Mouse (Mus musculus) heart, embryonic 14.5 days (tissue): ENCODE results near the gene Ptges2. TPM values are rescaled to one million over a fixed set of nuclear protein-coding genes. Genes with fewer than 3 reads are reported as not detected.

Source experiments
- ATAC-seq: fragments of 200-750 bp; cut with Nextera tagmentation; 2 replicates; pipeline ENCODE4 v1.8.0; 2017; ENCODE audit warnings: low read depth, moderate TSS enrichment; ENCODE audit not compliant: insufficient number of reproducible peaks, insufficient read depth, low FRiP score
- H3K27ac ChIP-seq, 2 experiments: fragments of 200-500 bp in 1 of 2; fragments of 300-500 bp in 1 of 2; sonication (generic) in 1 of 2; replicated peaks in 1 of 2; 2 replicates each; pipeline ENCODE4 v1.5.1; 2012 to 2014; ENCODE audit warnings: low read depth in 2 of 2, low read length in 2 of 2, control low read depth in 1 of 2, mild to moderate bottlenecking in 1 of 2, mixed read lengths in 1 of 2; ENCODE audit not compliant: control insufficient read depth in 1 of 2, insufficient read depth in 1 of 2
- H3K27me3 ChIP-seq: fragments of 300-500 bp; sonication (generic); 2 replicates; pipeline ENCODE4 v1.6.1; 2014; ENCODE audit warnings: mild to moderate bottlenecking, low read length, control low read depth; ENCODE audit not compliant: control insufficient read depth, insufficient read depth
- H3K36me3 ChIP-seq: fragments of 300-500 bp; sonication (generic); 2 replicates; pipeline ENCODE4 v1.6.1; 2014; ENCODE audit warnings: mild to moderate bottlenecking, control low read depth, low read length, mixed read lengths; ENCODE audit not compliant: control insufficient read depth, insufficient read depth
- H3K4me1 ChIP-seq, 2 experiments: fragments of 200-500 bp in 1 of 2; fragments of 300-500 bp in 1 of 2; sonication (generic) in 1 of 2; 2 replicates each; pipeline ENCODE4 v1.6.1; 2012 to 2014; ENCODE audit warnings: low read length in 2 of 2, control low read depth in 1 of 2, mixed read lengths in 1 of 2; ENCODE audit not compliant: control insufficient read depth in 2 of 2, insufficient read depth in 2 of 2
- H3K4me2 ChIP-seq: fragments of 300-500 bp; sonication (generic); 2 replicates; pipeline ENCODE4 v1.6.1; 2014; ENCODE audit warnings: mild to moderate bottlenecking, low read length
- H3K4me3 ChIP-seq, 2 experiments: fragments of 200-500 bp in 1 of 2; fragments of 300-500 bp in 1 of 2; sonication (generic) in 1 of 2; 2 replicates each; pipeline ENCODE4 v1.5.1; 2012 to 2014; ENCODE audit warnings: low read length in 2 of 2, mild to moderate bottlenecking in 2 of 2, control low read depth in 1 of 2, low read depth in 1 of 2, moderate library complexity in 1 of 2; ENCODE audit not compliant: control insufficient read depth in 1 of 2, insufficient read depth in 1 of 2
- H3K9ac ChIP-seq: fragments of 300-500 bp; sonication (generic); 2 replicates; pipeline ENCODE4 v1.6.1; 2014; ENCODE audit warnings: mild to moderate bottlenecking, low read length
- H3K9me3 ChIP-seq: fragments of 300-500 bp; sonication (generic); 2 replicates; pipeline ENCODE4 v1.6.1; 2016; ENCODE audit warnings: low read length, control low read depth; ENCODE audit not compliant: control insufficient read depth
- WGBS: fragments of 180-500 bp; shearing (Covaris S2); extraction: QIAGEN DNeasy Blood & Tissue Kit; methylation state at CpG from one replicate; pipeline ENCODE4 v1.1.7; 2014; 5-methylcytosine and 5-hydroxymethylcytosine counted together
- polyA plus RNA-seq: library from polyadenylated mRNA; unstranded; fragments of >200 nt; fragmentation: Nextera tagmentation; extraction: Ambion mirVana; gene quantifications from 2 replicates; pipeline ENCODE4 v1.2.1, GENCODE M21; 2014

Gene Ptges2
- polyA plus RNA-seq, 1 experiment from 2014 or later = 43.7 TPM

GRCm38 (mm10) chr2:32353007-32353542, 42.6 kb upstream of the Ptges2 start, which contains the start of gene Dnm1:
TSS of gene Dnm1 (minus strand) at chr2:32353338.
- Histone ChIP-seq H3K4me3 (peak within 1 kb of the TSS; percentile 52 to 67), H3K27me3 (peaks cover 24% of the 10 kb centered on the region; the same call in 1 of the 2 replicates), H3K9me3 (no peaks in the 10 kb centered on the region), H3K4me1 (peaks cover 12 to 15% of the 10 kb centered on the region in 2 experiments), H3K36me3 (no peaks in the 10 kb centered on the region), H3K27ac (peak within 1 kb of the TSS in 1 of 2 experiments; percentile 2; a peak in 1 of 4 replicates), H3K4me2 (peak within 1 kb of the TSS; percentile 91), H3K9ac (peak within 1 kb of the TSS; percentile 72)
- ATAC-seq = peak; percentile 66
- under 1% methylated on average over 63 of the region's 63 CpGs for WGBS

GRCm38 (mm10) chr2:32353836-32354235, 41.9 kb upstream of the Ptges2 start:
- Histone ChIP-seq H3K27ac (no peak overlapping the region), H3K27me3 (peaks cover 19% of the 10 kb centered on the region; the same call in 1 of the 2 replicates), H3K36me3 (no peaks in the 10 kb centered on the region), H3K9me3 (no peaks in the 10 kb centered on the region), H3K4me3 (no peak overlapping the region), H3K4me2 (peak overlapping the region; percentile 91), H3K9ac (no peak overlapping the region), H3K4me1 (peaks cover 12 to 15% of the 10 kb centered on the region in 2 experiments)
- WGBS = 58% methylated on average over 6 of the region's 6 CpGs
- no peak for ATAC-seq

GRCm38 (mm10) chr2:32354336-32354895, 41.3 kb upstream of the Ptges2 start:
- Histone ChIP-seq H3K27me3 (peaks cover 16% of the 10 kb centered on the region; the same call in 1 of the 2 replicates), H3K4me1 (peaks cover 12 to 15% of the 10 kb centered on the region in 2 experiments), H3K36me3 (no peaks in the 10 kb centered on the region), H3K9me3 (no peaks in the 10 kb centered on the region), H3K4me3 (no peak overlapping the region), H3K9ac (no peak overlapping the region), H3K27ac (no peak overlapping the region), H3K4me2 (no peak overlapping the region)
- no peak for ATAC-seq
- 42% methylated on average over 3 of the region's 3 CpGs for WGBS

- peaks cover 9% of the 10 kb centered on the region; the same call in 1 of the 2 replicates for H3K27me3 ChIP-seq
- 58% methylated on average over 10 of the region's 10 CpGs for WGBS
Observed at GRCm38 (mm10) chr2:32356216-32356615, 39.5 kb upstream of the Ptges2 start.

GRCm38 (mm10) chr2:32357710-32358109, 38.0 kb upstream of the Ptges2 start:
- WGBS = 76% methylated on average over 3 of the region's 3 CpGs
- Histone ChIP-seq H3K9me3 (no peaks in the 10 kb centered on the region), H3K36me3 (no peaks in the 10 kb centered on the region), H3K4me3 (no peak overlapping the region), H3K4me2 (no peak overlapping the region), H3K27ac (no peak overlapping the region), H3K9ac (no peak overlapping the region), H3K27me3 (no peaks in the 10 kb centered on the region; the same call in 1 of the 2 replicates), H3K4me1 (peaks cover 11 to 23% of the 10 kb centered on the region in 2 experiments)
- no peak for ATAC-seq

More at GRCm38 (mm10) chr2:32356216-32356615, 39.5 kb upstream of the Ptges2 start:
- Histone ChIP-seq H3K9ac (no peak overlapping the region), H3K4me1 (peaks cover 12 to 21% of the 10 kb centered on the region in 2 experiments), H3K27ac (no peak overlapping the region), H3K36me3 (no peaks in the 10 kb centered on the region), H3K4me3 (no peak overlapping the region), H3K9me3 (no peaks in the 10 kb centered on the region), H3K4me2 (no peak overlapping the region)
- ATAC-seq = no peak

- Histone ChIP-seq H3K4me3 (no peak overlapping the region), H3K4me2 (no peak overlapping the region), H3K9ac (no peak overlapping the region), H3K9me3 (no peaks in the 10 kb centered on the region), H3K27me3 (no peaks in the 10 kb centered on the region; the same call in 1 of the 2 replicates), H3K27ac (no peak overlapping the region), H3K36me3 (no peaks in the 10 kb centered on the region), H3K4me1 (peaks cover 11 to 21% of the 10 kb centered on the region in 2 experiments)
- WGBS = 57% methylated on average over 10 of the region's 10 CpGs
- ATAC-seq = no peak
Observed at GRCm38 (mm10) chr2:32358381-32358780, 37.3 kb upstream of the Ptges2 start.

- Histone ChIP-seq H3K36me3 (peaks cover 18% of the 10 kb centered on the region), H3K9me3 (no peaks in the 10 kb centered on the region), H3K4me1 (peaks cover 11 to 21% of the 10 kb centered on the region in 2 experiments), H3K4me2 (peak overlapping the region; percentile 86), H3K4me3 (peak overlapping the region; percentile 36 to 45), H3K9ac (peak overlapping the region; percentile 67), H3K27me3 (no peaks in the 10 kb centered on the region; the same call in 1 of the 2 replicates), H3K27ac (0 out of 4 replicates have a peak overlapping the region, but pooled peaks of 1 of the 2 experiments have one; percentile 14)
- 9% methylated on average over 14 of the region's 14 CpGs for WGBS
- ATAC-seq = no peak; the same call in 1 of the 2 replicates
Observed at GRCm38 (mm10) chr2:32360741-32361140, 35.0 kb upstream of the Ptges2 start.
